Mouse (Mus musculus): ENCODE data around the gene Scnn1b.

Gene Scnn1b

DNA sequence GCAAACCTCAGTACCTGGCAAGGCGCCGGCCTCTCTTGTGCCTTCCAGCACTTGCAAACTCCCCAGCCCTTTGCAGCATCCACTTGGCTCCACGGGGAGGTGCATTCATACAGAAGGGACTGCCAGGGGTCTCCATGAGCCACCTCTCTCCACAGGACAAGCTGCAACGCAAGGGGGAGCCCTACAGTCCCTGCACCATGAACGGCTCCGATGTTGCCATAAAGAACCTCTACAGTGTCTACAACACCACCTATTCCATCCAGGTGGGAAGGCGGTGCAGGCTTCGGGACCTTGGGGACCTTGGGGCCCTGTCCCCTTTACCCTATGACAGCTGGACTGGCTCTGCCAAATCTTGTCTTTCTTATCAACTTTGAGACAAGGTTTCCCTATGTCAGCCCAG lies 47.4 kb downstream of the Scnn1b start:
- DNase-seq (ENCODE audit: extremely low read depth, low read depth, low spot score): no peak

DNA sequence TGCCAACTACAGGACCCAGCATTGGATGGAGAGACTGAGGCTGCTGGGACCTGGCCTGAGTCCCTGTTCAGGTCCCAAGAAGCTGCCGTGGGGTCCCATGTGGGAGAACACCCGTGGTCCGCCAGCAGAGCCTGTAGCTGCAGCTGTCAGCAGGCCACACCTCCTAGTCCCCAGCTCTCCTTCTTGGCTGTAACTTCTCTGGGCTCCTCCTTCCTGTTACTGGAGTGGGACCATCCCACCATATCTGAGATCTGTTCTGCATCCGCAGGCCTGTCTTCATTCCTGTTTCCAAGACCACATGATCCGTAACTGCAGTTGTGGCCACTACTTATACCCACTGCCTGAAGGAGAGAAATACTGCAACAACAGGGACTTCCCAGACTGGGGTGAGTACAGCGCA lies 49.1 kb downstream of the Scnn1b start:
- DNase-seq (ENCODE audit: extremely low read depth, low read depth, low spot score): no peak

DNA sequence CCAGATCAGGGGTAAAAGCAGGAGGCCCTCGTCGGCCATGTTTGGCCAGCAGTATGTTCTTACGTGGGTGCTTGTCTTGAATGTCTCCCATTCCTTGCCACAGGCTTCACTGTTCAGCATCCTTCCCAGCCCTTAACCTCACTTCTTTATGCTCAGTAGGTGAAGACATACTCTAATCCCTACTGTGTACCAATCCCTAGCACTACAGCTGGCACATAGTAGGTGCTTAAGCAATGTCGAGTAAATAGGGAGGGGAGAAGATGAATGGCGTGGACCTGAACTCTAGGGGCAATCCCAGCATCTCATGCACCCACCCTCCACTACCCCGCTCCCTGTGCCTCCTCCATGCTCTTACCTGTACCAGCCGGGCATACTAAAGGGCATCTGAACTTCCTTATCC lies 59.5 kb downstream of the Scnn1b start:
- no peak for DNase-seq (ENCODE audit: extremely low read depth, low read depth, low spot score)

DNA sequence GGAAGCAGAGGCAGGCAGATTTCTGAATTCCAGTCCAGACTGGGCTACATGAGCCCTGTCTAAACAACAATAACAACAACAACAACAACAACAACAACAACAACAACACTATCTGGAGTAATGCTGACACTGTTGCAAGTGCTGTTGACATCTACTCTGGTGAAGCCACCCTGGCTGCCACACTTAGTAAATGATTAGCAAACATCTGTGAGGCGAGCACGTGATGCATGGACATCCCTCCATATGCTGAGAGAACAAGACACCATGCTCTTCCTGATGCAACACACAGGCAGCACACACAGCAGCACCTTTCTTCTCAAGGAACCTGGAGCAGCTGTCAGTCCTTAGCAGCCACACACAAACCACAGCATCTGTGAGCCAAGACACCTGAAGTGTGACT lies 63.0 kb downstream of the Scnn1b start:
- no peak for DNase-seq (ENCODE audit: extremely low read depth, low read depth, low spot score)

DNA sequence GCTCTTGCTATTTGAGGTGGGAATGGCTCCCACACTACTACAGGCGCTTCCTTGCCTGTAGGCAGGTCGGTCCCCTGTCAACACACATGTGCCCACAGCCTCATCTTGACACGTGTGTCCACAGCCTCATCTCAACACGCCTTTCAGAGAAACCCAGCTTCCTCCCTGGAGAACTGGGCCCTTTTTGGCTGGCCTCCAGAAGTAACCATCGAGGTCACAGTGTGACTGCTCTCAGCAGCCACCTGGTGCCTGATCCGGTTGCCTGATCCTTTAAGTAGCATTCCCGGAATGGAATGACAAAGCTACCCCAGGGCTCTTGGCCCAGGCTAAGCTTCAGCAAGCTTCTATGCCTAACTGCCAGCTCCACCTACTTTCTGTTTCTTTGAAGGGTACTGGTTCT lies 66.4 kb downstream of the Scnn1b start:
- peak; percentile 76 for DNase-seq (ENCODE audit: extremely low read depth, low read depth, low spot score)

DNA sequence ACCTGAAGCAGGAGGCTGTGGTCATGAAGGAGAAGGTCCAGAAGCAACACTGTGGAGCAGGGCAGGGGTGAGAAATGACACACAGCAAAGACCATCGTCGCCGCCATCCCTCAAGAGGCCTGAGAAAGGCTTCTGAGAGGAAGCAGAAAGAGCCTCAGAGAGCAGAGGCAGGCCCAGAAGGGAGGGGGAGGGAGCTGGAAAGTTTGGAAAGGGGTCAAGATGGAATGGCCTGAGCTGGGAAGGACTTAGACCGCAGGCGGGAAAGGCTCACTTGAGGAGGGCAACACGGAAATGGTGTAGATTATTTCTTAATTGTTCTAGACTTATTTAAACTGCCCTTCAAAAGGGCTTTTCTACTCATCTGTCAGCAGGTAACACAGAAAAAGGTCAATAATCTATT lies 68.8 kb downstream of the Scnn1b start:
- DNase-seq (ENCODE audit: extremely low read depth, low read depth, low spot score): no peak

DNA sequence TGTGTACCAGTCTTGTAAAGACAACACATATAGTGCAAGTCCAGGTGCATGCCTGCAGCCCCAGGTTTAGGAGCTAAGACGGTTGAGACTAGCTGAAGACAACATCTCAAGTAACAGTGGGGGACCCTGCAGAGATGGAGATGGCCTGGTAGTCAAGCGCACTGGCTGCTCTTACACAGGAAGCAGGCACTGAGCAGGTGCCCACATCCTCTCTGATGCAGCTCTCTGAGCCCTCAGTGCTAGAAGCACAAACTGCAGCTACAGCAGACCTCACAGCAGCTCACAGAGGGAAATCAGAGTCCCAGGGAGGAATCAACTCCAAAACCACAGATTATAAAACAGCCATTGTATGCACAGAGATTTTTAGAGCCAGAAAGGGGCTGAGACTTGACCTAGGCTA lies 69.5 kb downstream of the Scnn1b start:
- DNase-seq (ENCODE audit: extremely low read depth, low read depth, low spot score): no peak

DNA sequence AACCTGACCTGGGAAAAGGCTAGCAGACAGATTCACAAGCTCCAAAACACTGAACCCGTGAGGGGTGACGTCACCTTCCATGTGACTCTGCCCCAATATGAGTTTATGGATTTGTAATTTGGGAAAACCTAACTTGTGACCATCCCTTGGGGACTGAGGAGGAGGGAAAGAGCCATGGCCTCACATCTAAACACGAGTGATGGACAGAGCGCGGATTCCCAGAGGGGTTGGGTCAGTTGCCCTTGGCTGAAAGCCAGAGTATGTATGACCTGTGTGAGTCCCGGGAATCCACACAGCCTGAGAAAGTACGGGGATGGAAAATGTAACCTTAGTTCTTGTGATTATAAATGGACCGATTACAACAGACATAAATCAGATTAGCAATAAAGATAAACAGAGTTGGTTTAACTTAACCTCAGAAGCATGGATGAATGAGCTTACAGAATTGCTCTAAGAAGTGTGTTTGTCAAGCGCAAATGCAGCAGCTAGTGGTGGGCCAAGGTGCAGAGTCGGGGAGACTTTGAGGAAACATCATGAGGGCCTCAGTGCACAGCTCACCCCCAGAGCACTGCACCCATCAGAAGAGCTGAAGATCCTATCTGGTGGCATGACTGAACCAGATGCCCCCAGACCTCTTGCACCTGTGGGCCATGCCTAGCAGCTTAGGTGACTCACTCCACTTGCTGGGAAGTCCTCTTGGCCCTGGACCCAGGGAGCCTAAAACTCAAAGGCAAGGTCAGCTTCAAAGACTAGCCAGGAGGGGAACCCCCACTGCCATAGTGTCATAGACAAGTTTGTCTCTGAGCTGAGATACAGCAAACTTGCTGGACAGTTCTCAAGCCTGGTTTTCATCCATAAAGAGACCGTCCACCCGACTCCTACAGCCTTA lies 71.3 kb downstream of the Scnn1b start:
- peak; percentile 43 for DNase-seq (ENCODE audit: extremely low read depth, low read depth, low spot score)

DNA sequence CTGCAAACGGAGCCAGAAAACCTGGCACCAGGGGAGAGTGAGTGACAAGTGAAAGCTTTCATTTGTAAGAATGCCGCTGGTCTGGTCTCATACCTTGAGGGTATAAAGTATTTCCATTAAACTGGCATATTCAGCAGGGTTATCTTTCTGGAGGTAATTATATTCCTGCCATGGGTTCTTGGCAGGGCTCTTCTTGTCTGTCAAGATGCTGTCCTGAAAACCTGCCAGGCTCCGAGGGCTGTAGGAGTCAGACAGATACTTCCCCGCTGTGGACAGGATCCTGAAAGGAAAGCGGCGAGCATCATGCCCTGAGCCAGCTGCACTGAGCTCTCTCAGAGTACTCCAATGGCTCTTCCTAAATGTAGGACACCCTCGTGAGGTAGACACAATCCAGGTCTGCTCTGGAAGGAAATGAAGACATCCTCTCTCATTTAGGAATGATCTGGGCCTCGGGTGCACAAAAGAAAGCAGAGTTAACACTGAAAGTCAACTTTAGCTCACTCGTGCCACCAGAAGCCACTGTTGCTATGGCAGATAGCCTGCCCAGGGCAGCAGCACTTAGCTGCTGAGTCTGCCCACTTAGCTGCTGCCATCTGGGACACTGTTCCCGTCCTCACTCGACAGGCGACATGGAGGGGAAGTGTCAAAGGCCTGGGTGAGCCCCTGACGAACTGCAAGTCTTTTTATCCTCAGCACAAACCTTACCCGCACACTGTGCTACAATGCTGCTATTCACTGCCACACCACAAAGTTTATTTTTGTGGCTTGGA lies 72.2 kb downstream of the Scnn1b start:
- DNase-seq (ENCODE audit: extremely low read depth, low read depth, low spot score): no peak

DNA sequence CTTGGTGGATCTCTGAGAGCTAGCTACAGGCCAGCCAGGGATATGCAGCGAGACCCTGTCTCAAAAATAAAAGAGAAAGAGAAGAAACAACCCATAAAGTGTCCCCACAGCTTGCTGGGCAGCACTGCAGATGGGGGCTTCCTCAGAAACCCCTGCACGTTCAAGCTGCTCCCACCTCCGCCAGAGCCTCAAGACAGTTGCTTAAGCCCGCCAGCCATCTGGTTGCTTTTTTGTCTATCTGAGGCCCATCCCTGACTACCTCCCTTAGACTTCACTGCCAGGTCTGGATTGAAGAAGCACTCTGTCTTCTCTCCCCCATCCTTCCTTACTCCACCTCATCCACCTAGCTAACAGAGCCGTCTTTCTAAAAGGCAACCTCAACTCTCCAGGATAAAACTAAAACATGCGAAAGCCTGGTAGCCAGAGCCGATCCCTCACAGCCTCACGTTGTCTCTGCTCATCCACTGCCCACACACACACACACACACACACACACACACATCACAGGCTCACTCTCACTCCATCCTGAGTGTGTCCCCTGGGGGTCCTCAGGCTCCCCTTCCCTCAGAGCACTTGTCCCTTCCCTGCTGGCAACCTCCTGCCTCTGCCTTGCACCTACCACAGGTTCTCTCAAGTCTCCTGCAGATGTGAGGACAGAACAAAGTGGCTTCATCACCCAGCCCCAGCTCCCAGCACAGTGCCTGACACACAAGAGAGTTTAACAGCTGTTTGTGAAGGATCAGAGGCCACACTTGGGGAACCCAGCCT lies 73.5 kb downstream of the Scnn1b start:
- DNase-seq (ENCODE audit: extremely low read depth, low read depth, low spot score): no peak

DNA sequence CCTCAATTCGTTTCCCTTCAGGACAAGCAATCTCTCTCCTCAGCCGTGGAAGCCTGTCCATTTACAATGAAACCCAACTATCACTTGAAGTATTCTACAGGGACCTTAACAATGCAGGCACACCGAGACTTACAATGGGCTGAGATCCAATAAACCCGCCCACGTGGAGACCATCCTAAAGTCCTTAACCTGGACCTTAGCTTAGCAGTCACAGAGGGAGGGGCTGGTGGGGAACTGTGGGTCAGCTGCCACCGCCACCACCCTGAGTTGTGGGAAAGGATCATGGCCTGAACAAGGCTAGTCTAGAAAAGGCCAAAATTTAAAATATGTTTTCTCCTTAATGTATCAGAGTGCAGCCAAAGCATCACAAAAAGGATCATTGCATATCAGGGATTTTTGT lies 74.4 kb downstream of the Scnn1b start:
- no peak for DNase-seq (ENCODE audit: extremely low read depth, low read depth, low spot score)

DNA sequence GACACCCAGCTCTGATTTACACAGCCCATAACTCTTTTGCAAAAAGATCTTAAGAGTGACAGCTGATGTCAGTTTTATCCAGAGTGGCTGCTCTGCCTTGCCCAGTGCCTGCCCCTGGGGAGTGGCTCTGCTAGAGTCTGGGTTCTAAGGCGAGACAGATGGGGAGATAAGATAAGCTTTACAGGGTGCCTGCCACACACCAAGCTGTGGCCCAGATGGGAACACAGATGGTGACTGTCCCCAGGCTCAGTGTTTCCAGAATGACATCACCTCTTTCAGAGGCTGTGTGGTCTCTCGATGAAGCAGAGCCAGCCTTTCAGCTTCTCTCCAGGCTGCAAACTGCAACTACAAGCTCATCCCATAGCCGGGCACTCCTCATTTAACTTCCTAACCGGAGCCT lies 74.9 kb downstream of the Scnn1b start:
- DNase-seq (ENCODE audit: extremely low read depth, low read depth, low spot score): no peak

DNA sequence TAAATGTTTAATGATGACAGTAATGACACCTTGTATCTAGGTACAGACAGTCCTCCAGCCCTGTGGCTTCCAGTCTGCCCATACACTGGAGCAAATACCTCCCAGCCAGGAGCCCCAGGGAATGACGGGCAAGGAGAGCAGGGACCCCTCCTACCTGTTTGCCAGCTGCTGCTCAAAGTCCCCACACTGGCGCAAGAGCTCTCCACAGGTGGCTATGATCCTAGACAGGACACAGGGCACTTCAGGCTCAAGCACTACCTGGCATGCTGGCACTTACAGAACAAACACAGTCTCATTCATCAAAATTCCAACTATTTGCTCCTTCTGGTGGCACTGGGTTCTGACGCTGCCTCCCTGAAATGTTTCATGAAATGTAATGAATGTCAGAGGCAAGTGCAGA lies 76.2 kb downstream of the Scnn1b start:
- no peak for DNase-seq (ENCODE audit: extremely low read depth, low read depth, low spot score)

DNA sequence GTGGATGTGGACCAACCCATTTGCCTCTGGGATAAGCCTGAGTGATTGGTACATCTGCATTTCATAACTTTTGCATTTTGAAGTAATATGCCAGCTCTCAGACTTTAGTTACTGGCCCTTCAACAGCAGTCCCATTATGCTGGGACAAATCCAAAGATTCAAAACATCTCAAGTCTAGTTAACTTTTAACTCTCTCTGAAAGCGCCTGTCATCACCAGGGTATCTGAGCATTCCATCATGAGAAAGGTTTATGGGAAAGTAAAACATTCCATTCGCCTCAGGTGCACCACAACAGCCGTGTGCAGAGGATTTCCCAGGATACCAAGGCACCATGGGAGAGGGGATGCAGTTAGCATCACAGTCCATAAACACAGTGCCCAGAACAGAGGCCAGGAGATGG lies 76.8 kb downstream of the Scnn1b start:
- DNase-seq (ENCODE audit: extremely low read depth, low read depth, low spot score): no peak

DNA sequence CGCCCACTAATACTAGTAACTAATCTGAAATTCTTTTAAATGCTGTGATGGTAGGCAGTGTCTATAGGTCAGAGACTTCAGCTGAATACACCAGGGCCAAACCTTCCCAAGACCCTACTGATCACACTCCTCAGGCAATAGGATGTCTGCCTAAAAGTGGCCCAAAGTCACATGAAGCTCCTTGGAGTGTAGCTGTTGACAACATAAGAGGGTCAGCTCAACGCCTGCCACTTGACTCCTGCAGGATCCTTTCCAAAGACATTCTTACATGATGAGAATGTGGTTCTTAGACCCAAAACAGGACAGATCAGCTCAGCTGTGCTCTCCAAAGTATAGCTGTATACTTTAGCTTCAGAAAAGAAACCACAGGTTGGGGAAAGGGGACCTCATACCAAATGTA lies 77.5 kb downstream of the Scnn1b start:
- DNase-seq (ENCODE audit: extremely low read depth, low read depth, low spot score): no peak

DNA sequence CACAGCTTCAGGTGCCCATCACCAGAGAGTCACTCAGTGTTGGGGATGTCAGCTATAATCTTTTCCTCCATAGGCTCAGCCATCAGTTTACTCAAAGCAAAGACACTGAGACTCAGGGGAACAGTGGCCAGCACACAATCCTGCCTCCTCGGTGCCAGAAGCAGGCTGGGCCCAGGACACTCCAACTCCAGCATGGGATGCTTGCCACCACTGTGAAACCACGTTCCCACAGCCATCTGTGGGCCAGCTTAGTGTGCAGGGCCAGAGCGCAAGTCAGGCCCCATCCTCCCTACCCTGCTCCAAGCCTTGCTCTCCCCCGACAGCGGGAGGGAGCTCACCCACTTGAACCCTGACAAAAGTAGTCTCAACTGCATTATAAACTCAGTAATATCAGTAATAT lies 81.4 kb downstream of the Scnn1b start:
- no peak for DNase-seq (ENCODE audit: extremely low read depth, low read depth, low spot score)

DNA sequence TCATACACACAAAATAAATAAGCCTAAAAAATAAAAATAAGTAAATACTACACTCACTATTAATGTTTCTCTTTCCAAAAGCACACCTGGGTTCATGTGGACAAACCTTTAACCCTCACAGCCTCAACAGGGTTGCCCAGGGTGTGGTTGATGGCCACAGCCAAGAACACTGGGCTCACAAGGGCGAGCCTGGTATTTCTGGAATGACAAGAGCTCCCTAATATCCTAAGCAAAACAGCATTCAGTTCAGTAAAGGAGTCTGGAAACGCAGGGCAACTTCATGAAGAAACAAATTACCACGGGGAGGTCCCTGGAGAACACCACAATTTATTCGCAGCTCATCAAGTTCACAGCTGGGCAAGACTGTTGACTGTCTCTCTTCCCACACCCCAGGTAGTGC lies 82.7 kb downstream of the Scnn1b start:
- no peak for DNase-seq (ENCODE audit: extremely low read depth, low read depth, low spot score)

DNA sequence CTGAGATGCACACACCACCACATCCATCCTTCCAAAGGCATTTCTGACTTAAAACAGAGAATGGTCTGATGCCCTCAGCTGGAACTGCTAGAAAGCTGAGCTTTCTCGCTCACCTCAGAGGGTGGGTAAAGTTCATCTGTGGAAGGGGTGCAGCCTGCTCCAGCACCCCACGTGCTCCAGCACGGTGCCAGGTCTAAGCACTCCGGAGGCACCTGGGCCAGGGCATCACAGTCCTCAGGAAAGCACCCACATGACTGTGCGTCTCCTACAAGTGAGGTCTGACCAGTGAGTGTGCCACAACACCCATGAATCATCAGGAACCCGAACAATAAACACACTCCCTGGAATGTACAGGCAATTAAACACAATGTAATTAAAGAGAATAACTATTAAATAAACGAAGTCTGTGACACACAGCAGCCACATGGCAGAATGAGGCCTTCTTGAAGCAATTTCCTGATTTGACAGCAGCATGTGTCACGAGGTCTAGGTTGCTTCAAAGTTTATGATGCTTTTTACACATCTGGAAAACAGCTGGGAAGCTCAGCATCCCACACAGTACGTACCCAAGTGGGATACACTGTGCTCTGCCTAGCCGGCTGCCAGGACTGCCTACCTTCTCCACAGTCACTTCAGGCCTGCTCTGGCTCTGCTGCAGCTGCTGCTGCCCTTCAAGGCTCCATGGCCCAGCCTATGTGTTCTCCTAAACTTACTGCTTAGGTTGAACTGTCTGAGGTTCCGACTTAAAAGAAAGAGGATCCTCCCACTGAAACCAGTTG lies 90.2 kb downstream of the Scnn1b start:
- no peak for DNase-seq (ENCODE audit: extremely low read depth, low read depth, low spot score)

DNA sequence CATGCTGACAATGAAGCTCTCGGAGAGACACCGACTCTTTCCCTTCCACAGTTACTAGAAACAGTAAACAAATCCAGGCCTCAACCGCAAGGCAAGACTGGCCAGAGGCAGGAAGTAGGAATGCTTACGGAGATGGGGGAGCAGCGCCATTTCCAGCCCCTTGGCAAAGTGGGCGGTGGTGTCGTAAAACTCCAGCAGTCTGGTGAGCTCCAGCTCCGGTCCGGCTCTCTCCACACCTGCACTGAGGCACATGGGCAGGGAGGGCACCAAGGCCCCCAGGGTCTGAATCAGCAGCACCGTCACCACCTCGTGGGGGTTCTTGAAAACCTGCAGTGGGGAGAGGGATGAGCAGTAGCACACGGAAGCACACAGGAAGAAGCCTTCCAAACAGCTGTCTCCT lies 91.0 kb downstream of the Scnn1b start:
- DNase-seq (ENCODE audit: extremely low read depth, low read depth, low spot score): no peak

DNA sequence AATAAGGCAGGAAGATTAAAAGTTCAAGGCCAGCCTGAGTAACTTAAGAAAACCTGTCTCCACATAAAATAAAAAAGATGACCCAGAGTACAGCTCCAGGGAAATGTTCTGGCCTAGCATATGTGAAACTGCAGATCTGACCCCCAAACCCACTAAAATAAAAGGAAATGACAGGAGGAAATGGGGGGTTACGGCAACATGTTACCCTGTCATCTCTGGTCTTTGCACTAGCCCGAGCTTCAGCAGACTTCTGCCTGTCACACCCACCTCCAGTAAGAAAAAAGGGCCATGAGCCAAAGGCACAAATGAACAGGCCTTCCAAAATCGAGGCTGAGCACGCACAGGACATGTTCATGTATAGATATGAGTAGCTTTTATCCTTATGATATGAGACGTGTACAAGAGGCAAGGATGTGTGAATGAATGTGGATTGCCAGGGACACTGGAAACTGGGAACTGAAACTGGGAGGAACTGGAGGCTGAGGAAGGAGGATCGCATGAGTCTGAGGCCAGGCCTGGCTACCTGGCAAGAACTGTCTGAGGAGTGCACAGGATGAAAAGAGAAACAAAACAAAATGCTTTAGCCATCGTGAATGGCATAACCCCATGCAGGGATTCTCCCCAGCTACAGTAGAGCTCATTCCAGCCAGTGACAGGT lies 97.2 kb downstream of the Scnn1b start:
- no peak for DNase-seq (ENCODE audit: extremely low read depth, low read depth, low spot score)
